Mouse (Mus musculus) G1E (cell line): ENCODE data around the gene Cirbp.

Source experiments
- CTCF ChIP-seq: IDR thresholded peaks from 2 replicates; pipeline ENCODE4 v1.5.1; 2012; ENCODE audit warnings: low read depth, low read length, inconsistent platforms, mixed read lengths
- GATA1 ChIP-seq: IDR thresholded peaks from 2 replicates; pipeline ENCODE4 v1.6.1; 2012; ENCODE audit warnings: borderline replicate concordance, low read length, inconsistent platforms, mixed read lengths
- POLR2AphosphoS5 ChIP-seq: IDR thresholded peaks from 2 replicates; pipeline ENCODE4 v1.6.1; 2012; ENCODE audit warnings: low read depth, low read length, inconsistent platforms; ENCODE audit not compliant: insufficient replicate concordance
- TAL1 ChIP-seq: conservative IDR thresholded peaks from 2 replicates; pipeline ENCODE4 v1.6.1; 2012; ENCODE audit warnings: low read depth, low read length, inconsistent platforms, mixed read lengths

DNA sequence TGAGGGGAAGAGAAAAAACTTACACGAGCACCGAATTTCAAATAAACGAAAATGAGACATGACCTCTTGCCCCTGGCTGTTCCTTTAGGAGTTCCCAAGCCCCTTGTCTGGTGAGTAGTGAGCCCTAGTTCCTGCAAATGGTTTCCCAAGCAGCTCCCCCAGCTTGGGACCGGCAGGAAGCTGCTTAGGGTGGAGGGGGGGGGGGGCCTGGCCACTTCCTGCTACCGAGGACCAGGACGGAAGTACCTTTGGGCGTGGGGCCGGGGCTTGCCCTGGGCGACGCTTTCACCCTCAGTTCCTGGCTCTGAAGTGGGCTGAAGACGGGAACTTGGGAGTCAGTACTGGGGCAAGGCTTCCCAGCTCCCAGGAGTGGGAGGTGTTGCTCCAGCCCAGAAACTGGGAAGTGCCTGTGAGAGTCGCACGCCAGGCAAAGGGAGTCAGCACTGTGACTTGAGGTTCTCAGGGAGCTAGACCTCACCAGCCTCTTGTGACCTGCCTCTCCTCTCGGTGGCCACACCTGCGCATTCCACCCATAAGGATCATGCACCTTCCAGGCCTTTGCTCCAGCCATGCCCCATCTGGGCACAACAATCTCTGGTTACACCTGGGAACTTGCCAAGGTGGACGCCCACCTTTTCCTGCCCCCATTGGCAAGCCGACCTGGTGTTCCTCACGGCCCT lies 7.3 kb upstream of the Cirbp start:
- no peak for TF ChIP-seq CTCF
- no peak for TF ChIP-seq GATA1
- TF ChIP-seq POLR2AphosphoS5: 0 out of 2 replicates have a peak, but pooled peaks have one; percentile 69
- no peak for TF ChIP-seq TAL1
